Mouse (Mus musculus) right cerebral cortex, adult 18-20 months (tissue): ENCODE results near the gene Chst8.

Source experiments
- DNase-seq: peaks from one replicate; pipeline ENCODE4 v3.0.0; 2022; ENCODE audit warnings: mixed read lengths

The Chst8 gene

DNA sequence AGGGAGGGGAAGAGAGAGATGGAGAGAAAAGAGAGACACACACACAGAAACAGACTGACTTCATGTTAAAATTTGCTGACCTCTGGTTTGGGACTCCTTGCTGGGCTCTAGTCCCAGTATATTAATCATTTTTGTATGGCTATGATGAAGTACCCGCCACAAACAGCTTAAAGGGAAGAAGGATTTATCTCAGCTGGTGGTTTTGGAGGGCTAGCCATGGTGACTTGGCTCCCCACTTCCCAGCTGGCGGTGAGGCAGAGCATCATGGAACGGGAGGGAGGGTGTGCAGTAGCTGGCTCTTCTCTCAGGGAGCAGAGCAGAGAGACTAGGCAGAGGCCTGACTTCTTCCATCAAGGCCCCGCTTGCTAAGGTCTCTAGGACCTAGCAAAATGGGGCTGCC lies 109.1 kb downstream of the Chst8 start:
- no peak for DNase-seq

DNA sequence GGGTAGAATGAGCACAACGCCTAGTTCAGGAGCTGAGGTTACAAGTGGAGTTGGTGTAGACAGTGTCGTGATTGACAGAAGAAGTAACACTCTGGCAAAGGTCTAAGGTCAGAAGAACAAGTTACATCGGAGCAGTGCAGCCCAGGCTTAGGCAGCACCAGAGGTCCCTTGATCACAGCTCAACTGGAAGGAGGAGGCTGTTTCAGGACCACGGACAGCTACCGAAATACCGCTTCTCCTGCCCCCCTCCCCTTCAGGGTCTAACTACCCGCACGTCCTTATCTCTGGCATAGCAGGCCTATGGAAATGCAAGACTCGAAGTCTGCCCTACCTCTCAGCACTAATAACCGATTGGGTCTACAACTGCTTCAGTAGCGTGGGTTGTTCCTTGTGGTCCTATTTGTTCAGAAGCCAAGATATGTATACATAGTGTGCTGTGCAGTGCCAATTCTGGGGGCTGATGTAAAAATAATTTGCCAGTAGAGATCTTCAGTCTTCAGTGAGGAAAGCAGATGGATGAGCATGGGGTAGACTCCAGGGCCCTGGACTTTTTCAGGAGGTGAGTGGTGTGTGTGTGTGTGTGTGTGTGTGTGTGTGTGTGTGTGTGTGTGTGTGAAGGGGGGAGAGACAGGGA lies 109.7 kb downstream of the Chst8 start:
- DNase-seq: peak; percentile 25

GRCm38 (mm10) chr7:34699888-34700287 lies 112.6 kb downstream of the Chst8 start:
- DNase-seq: no peak

- no peak for DNase-seq
Observed at GRCm38 (mm10) chr7:34698221-34698620, 114.3 kb downstream of the Chst8 start.

DNA sequence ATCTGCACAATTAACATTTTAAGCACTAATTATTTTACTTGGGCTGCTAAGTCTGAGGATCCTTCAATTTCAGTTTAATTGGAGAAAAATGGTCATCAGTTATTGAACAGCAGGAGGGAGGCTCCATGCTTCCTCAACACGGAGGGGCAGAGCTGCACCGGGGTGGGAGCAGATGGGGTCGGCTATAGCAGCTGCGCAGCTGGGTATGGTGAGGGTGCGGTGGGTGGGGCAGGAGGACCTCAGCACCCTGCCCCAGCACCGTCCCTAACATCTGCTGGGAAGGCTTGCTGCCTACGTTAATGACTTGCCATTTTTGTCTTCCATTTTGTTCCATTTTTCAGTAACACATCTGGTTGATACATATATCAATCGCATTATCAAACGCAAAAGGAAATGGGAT lies 116.4 kb downstream of the Chst8 start:
- no peak for DNase-seq

GRCm38 (mm10) chr7:34694898-34695297 lies 117.6 kb downstream of the Chst8 start:
- no peak for DNase-seq

DNA sequence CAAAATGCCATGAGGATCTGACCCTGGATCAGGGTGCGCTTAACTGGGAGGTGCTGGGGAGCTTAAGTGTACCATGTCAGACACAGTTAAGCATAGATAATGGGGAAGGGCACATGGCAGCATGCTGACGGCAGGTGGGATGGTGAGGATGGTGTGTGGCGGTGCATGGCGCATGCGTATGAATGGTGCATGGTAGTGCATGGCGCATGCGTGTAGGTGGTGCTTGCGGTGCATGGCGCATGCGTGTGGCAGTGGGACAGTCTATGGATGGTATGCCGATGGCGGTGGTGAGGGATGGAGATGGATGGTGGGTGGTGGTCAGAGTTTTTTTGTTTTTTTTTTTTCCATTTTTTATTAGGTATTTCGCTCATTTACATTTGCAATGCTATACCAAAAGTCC lies 118.6 kb downstream of the Chst8 start:
- no peak for DNase-seq

- no peak for DNase-seq
Observed at GRCm38 (mm10) chr7:34693072-34693471, 119.4 kb downstream of the Chst8 start.

- DNase-seq: no peak
Observed at GRCm38 (mm10) chr7:34690111-34690510, 122.4 kb downstream of the Chst8 start.

GRCm38 (mm10) chr7:34689028-34689427 lies 123.5 kb downstream of the Chst8 start:
- no peak for DNase-seq

GRCm38 (mm10) chr7:34685801-34686200 lies 126.7 kb downstream of the Chst8 start:
- no peak for DNase-seq

GRCm38 (mm10) chr7:34685176-34685575 lies 127.3 kb downstream of the Chst8 start:
- DNase-seq: no peak

DNA sequence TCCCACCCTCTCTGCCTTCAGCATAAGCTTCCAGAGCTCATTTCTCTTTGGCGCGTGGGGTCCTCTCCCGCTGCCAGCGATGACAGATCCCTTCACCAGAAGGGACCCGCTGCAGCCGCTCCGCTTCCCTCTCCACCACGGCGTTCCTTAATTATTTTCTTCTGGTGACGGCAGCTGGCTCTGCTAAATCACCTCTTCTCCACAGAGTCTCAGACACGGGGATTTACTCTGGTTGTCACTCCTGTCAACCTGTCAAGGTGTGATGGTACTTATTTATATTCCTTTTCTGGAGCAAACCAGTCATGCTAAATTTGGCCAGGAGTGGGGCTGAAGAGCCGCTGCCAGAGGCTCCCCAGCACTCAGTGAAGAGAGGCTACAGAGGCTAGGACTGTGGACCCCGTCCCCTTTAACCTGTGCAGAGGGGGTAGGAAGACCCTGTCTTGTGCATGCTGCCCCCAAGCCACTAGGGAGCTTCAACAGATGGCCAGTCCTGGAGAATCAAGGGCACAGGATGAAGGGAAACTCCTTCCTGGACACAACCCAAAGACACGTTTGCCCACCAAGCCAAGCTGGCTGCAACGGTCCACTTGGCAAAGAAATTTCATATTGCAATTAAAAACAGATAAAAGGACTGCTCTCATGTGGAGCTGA lies 131.6 kb downstream of the Chst8 start:
- DNase-seq: no peak

DNA sequence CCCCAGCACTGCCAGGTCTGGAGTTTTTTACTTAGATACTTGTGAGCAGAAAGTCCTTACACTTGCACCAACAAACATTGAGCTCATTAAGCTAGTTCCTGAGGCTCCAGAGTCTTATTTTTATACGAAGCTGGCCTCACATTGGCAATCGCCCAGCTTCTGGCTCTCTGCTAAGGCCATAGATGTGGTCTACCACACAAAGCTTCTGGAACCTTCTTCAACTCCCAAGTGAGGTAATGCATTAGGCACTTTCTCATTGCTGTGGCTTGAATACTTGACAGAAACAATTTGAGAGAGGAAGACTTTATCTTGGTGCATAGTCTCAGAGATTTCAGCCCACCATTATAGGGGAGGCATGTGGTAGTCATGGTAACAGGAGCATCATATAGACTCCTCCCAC lies 132.6 kb downstream of the Chst8 start:
- no peak for DNase-seq

GRCm38 (mm10) chr7:34675831-34676514 lies 136.5 kb downstream of the Chst8 start:
- peak; percentile 78 for DNase-seq

DNA sequence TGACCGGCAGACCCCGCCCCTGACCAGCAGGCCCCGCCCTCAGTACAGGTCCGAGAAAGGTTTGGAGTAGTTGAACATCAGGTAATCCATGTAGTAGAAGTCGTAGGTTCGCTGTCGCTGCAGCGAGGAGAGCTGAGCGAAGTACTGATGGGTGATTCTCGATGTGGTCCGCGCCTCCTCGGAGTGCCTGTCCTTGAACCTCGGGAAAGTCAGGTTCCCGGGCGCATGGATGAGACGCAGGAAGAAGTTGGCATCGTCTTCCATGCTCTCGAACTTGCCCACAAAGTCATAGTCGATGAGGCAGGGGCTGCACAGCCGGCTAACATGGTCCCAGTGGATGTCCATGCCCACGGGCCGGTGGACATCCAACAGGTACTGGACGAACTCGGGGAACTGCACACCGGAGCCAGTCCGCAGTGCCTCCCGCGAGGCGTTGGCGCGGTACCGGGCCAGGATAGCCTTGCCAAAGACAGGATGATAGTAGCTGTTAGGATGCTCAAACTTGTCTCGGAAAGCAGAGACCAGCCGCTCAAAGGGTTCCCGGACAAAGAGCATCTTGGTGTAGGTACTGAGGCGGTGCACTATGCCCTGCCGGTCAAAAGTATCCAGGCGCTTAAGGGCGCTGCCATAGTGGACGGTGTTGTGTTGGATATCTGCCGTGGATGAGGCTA lies 137.3 kb downstream of the Chst8 start:
- DNase-seq: no peak

DNA sequence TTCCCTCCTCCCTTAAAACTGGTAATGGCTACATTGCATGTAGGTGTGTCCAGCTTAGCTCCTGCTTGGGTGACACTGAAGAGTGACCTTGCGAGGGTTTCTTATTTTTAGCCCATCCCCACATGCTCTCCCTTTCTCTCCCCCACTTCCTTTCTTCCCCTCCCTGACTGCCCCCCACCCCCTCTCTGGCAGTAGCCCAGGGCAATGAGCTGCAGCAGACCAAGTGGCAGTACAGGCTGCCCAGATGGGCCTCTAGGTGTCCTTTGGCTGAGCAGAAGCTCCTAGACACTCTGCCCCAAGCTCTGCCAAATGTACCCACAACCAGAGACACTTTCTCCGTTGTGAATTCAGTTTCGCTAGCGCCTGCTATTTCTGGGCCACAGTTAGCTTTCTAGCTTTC lies 139.6 kb downstream of the Chst8 start:
- DNase-seq: no peak

- DNase-seq: peak; percentile 87
Observed at GRCm38 (mm10) chr7:34671911-34672310, 140.6 kb downstream of the Chst8 start.

GRCm38 (mm10) chr7:34670778-34671177 lies 141.7 kb downstream of the Chst8 start:
- DNase-seq: no peak

DNA sequence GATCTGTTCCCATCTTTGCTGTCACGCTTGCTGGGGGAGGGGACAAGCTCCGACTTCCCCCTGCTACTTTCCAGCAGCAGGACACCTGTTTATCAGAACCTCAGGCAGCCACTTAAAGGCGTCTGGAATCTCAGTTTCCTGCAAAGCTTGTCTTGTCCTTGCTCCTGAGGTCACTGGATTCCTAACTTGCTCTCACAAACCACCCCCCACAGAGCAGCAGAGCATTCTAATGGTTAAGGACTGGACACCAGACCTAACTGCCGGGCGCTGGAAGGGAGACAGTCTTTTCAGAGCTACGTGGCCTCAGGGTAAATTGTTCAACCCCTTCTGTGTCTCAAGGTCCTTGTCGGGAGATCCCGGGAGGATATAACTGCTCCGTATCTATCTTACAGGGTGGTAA lies 143.2 kb downstream of the Chst8 start:
- no peak for DNase-seq

GRCm38 (mm10) chr7:34667874-34668273 lies 144.6 kb downstream of the Chst8 start:
- DNase-seq: no peak

- no peak for DNase-seq
Observed at GRCm38 (mm10) chr7:34663145-34663544, 149.4 kb downstream of the Chst8 start.

DNA sequence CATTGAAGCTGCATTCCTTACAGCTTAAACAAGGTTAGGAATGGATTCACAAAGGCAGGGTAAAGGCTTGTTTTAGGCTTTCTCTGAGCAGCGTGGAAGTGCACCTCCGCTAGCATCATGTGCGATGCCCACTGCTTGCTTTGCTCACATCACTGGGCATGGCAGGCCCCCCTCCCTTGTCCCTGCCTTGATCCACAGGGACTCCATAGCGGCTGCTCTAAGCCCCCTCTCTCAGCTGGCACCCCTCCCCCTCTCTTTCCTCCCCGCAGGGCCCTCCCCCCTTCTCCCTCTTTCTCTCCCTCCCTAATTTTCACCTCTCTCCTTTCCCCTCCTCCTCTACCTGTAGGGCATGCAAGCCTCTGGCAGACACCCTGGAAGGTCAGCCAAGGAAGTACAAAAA lies 150.3 kb downstream of the Chst8 start:
- no peak for DNase-seq
